Mouse (Mus musculus): Measurements from ENCODE around the gene Pgm2l1. TPM values are rescaled to one million over a fixed set of nuclear protein-coding genes. Genes with fewer than 3 reads are reported as not detected.

Pgm2l1 gene
- polyA plus RNA-seq, 1 experiment from 2014 or later = 1.0 TPM

DNA sequence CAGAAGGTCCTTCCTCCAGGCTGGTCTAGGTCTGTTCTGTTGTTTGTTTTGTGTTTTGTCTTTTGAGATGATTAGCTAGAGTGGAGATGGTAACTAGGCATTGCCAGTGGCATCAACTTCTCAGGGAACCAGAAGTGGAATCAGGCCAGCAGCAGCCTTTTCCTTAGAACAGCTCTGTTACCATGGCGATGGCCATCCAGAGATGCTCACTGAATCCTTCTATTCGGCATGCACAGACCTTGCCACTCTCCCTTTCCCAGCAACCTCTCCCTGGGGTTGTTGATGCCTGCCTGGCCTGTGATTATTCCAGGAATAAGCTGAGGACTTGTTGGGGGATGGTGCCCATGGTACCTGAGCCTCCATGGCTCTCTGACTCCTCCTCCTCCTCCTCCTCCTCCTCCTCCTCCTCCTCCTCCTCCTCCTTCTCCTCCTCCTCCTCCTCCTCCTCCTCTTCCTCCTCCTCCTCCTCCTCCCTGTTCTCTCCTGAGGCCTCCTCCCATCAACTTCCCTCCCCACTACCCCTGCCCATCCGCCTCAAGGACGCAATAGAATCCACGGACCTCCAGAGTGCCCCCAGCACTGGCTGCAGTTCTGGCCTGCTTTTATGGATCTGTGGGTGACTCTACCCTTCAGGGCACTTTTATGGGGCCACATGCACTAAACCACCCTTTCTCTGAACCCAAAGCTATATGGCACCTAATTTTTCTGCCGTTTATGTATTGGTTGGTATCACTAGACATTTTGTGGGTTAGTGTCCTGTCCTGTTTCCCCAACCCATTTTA lies 80.9 kb downstream of the Pgm2l1 start:
- no peaks in the 10 kb centered on the region for H3K36me3 ChIP-seq (ENCODE audit: control insufficient read depth, insufficient read depth)
- no peak overlapping the region for H3K27ac ChIP-seq (ENCODE audit: low read depth, low read length)
- no peak overlapping the region for H3K4me2 ChIP-seq (replicated peaks; ENCODE audit: low read depth)
- TF ChIP-seq CTCF (IDR thresholded peaks at IDR 0.05; ENCODE audit: low read depth) = no peak
- H3K9ac ChIP-seq (ENCODE audit: low read depth, low read length) = no peak overlapping the region
- 0 out of 2 replicates have a peak, but pooled peaks cover 4% of the 10 kb centered on the region for H3K27me3 ChIP-seq (replicated peaks; ENCODE audit: control insufficient read depth, insufficient read depth, low read length)
- no peak for ATAC-seq
- 84% methylated on average over 6 of the region's 6 CpGs for WGBS
- H3K4me1 ChIP-seq (replicated peaks; ENCODE audit: control insufficient read depth, insufficient read depth, low read length) = no peaks in the 10 kb centered on the region
- H3K9me3 ChIP-seq (ENCODE audit: control insufficient read depth) = no peaks in the 10 kb centered on the region
- no peak overlapping the region for H3K4me3 ChIP-seq (ENCODE audit: low read depth, low read length)

DNA sequence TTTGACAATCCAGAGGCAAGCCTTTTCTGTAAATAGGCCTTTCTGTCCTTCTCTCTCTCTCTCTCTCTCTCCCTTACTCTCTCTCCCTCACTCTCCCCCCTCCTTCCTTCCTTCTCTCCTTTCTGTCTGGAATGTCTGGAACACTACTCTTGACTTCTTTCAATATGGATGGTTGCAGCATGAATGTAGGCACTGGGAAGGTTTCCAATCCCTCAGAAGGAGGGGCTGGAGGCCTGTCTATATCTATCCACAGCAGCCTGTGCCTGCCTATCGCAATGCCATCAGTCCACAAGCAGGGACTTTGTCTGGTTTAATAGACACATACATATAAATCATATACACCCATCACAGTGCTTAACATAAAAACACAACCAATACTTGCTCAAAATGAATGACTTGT lies 82.0 kb downstream of the Pgm2l1 start:
- no peak overlapping the region for H3K9ac ChIP-seq (ENCODE audit: low read depth, low read length)
- no peak for ATAC-seq
- 0 out of 2 replicates have a peak, but pooled peaks cover 4% of the 10 kb centered on the region for H3K27me3 ChIP-seq (replicated peaks; ENCODE audit: control insufficient read depth, insufficient read depth, low read length)
- no peaks in the 10 kb centered on the region for H3K4me1 ChIP-seq (replicated peaks; ENCODE audit: control insufficient read depth, insufficient read depth, low read length)
- H3K4me2 ChIP-seq (replicated peaks; ENCODE audit: low read depth) = no peak overlapping the region
- no peaks in the 10 kb centered on the region for H3K9me3 ChIP-seq (ENCODE audit: control insufficient read depth)
- H3K4me3 ChIP-seq (ENCODE audit: low read depth, low read length) = no peak overlapping the region
- no peak overlapping the region for H3K27ac ChIP-seq (ENCODE audit: low read depth, low read length)
- H3K36me3 ChIP-seq (ENCODE audit: control insufficient read depth, insufficient read depth) = no peaks in the 10 kb centered on the region
- WGBS = 64% methylated on average over 1 of the region's 1 CpGs
- TF ChIP-seq CTCF (IDR thresholded peaks at IDR 0.05; ENCODE audit: low read depth) = no peak

DNA sequence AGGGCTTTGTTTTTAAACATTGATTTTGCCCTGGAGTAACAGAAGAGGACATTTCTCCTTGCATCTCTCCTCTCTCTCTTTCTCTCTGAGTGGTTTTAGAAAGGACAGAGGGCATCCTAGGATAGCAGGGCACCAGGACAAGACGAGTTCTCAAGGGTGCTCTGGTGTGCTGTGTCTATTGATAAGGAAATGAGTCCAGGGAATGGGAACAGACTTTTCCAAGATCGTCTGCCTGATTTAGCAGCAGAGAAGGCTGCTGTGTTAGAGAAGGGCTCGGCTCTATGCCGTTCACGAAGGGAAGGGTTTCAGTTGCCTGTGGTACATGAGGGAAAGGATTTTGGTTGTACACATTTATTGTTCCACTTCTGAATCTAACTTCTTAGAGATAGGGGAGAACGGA lies 82.5 kb downstream of the Pgm2l1 start:
- Histone ChIP-seq H3K9me3 (ENCODE audit: control insufficient read depth) (no peaks in the 10 kb centered on the region), H3K36me3 (ENCODE audit: control insufficient read depth, insufficient read depth) (no peaks in the 10 kb centered on the region), H3K4me3 (ENCODE audit: low read depth, low read length) (no peak overlapping the region), H3K4me1 (replicated peaks; ENCODE audit: control insufficient read depth, insufficient read depth, low read length) (no peaks in the 10 kb centered on the region), H3K4me2 (replicated peaks; ENCODE audit: low read depth) (no peak overlapping the region), H3K27me3 (replicated peaks; ENCODE audit: control insufficient read depth, insufficient read depth, low read length) (0 out of 2 replicates have a peak, but pooled peaks cover 4% of the 10 kb centered on the region), H3K9ac (ENCODE audit: low read depth, low read length) (no peak overlapping the region), H3K27ac (ENCODE audit: low read depth, low read length) (no peak overlapping the region)
- no peak for ATAC-seq
- 60% methylated on average over 6 of the region's 6 CpGs for WGBS
- no peak for TF ChIP-seq CTCF (IDR thresholded peaks at IDR 0.05; ENCODE audit: low read depth)

DNA sequence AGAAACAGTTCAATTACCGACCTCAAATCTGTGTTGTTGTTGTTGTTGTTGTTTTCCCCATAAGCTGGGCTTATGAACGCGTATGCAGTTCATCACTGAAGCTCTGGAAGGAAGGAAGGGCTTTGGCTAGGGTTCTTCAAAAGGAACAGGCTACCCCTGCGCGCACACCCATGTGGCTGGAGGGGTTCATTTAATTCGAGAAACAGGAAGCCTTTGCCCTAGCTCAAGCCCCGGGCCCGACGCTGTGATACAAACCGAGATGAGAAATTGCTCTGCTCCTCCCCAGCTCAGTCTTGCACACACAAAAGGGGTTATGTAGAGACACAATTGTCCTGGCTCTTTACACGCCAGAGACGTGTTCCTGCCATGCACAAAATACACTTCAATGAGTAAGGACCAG lies 83.1 kb downstream of the Pgm2l1 start:
- Histone ChIP-seq H3K27ac (ENCODE audit: low read depth, low read length) (no peak overlapping the region), H3K4me3 (ENCODE audit: low read depth, low read length) (no peak overlapping the region), H3K4me1 (replicated peaks; ENCODE audit: control insufficient read depth, insufficient read depth, low read length) (no peaks in the 10 kb centered on the region), H3K4me2 (replicated peaks; ENCODE audit: low read depth) (no peak overlapping the region), H3K36me3 (ENCODE audit: control insufficient read depth, insufficient read depth) (no peaks in the 10 kb centered on the region), H3K9me3 (ENCODE audit: control insufficient read depth) (no peaks in the 10 kb centered on the region), H3K27me3 (replicated peaks; ENCODE audit: control insufficient read depth, insufficient read depth, low read length) (0 out of 2 replicates have a peak, but pooled peaks cover 4% of the 10 kb centered on the region), H3K9ac (ENCODE audit: low read depth, low read length) (no peak overlapping the region)
- no peak for ATAC-seq
- TF ChIP-seq CTCF (IDR thresholded peaks at IDR 0.05; ENCODE audit: low read depth) = no peak
- 79% methylated on average over 12 of the region's 12 CpGs for WGBS

DNA sequence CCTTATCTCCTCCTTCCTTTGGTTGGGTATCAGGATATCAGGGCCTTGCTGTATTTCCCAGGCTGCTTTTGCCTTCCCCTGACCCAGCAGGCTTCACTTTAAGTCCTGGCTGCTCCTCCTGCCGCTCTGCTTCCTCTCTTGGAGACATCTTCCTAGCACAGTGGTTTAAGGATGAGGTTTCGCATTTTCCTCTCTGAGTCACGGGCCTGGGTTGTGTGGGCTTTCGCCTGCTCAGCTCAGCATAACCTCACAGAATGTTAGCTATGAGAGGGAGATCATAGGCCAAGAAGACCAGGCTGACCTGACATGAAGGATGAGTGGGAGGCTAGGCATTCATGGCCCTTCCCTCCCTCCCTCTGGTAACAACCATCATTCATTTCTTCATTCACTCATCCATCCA lies 85.5 kb downstream of the Pgm2l1 start:
- 84% methylated on average over 4 of the region's 4 CpGs for WGBS
- ATAC-seq = no peak

DNA sequence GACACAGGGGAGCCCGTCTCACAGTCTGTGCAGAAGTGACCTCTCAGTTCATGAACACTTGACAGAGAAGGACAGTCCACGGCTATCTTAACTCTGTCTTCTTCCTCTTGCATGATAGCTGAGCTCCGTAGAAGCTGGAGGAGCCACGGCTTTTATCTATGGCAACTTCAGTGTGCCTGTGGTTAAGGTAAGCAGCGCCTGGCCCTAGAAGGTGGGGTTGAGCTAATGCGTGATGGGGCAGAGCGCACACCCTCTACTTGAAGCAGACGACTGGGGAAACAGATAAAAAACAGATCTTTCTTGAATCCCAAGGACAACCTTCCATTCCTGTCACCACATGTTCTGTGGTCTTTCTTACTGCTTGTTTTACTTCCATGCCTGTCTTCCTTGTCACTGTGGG lies 89.7 kb downstream of the Pgm2l1 start:
- no peak overlapping the region for H3K27ac ChIP-seq (ENCODE audit: low read depth, low read length)
- H3K4me2 ChIP-seq (replicated peaks; ENCODE audit: low read depth) = no peak overlapping the region
- H3K4me3 ChIP-seq (ENCODE audit: low read depth, low read length) = no peak overlapping the region
- no peak for ATAC-seq
- TF ChIP-seq CTCF (IDR thresholded peaks at IDR 0.05; ENCODE audit: low read depth) = no peak
- whole genome bisulfite sequencing = 90% methylated on average over 8 of the region's 8 CpGs
- H3K4me1 ChIP-seq (replicated peaks; ENCODE audit: control insufficient read depth, insufficient read depth, low read length) = no peaks in the 10 kb centered on the region
- H3K9me3 ChIP-seq (ENCODE audit: control insufficient read depth) = peaks cover 4% of the 10 kb centered on the region; the same call in 1 of the 2 replicates
- peaks cover 8% of the 10 kb centered on the region; the same call in 1 of the 2 replicates for H3K27me3 ChIP-seq (replicated peaks; ENCODE audit: control insufficient read depth, insufficient read depth, low read length)
- no peak overlapping the region for H3K9ac ChIP-seq (ENCODE audit: low read depth, low read length)
- no peaks in the 10 kb centered on the region for H3K36me3 ChIP-seq (ENCODE audit: control insufficient read depth, insufficient read depth)

More for the DNA sequence above, 85.5 kb downstream of the Pgm2l1 start:
- Histone ChIP-seq H3K9me3 (ENCODE audit: control insufficient read depth) (no peaks in the 10 kb centered on the region; the same call in 1 of the 2 replicates), H3K27me3 (replicated peaks; ENCODE audit: control insufficient read depth, insufficient read depth, low read length) (0 out of 2 replicates have a peak, but pooled peaks cover 4% of the 10 kb centered on the region), H3K4me3 (ENCODE audit: low read depth, low read length) (no peak overlapping the region), H3K27ac (ENCODE audit: low read depth, low read length) (no peak overlapping the region), H3K36me3 (ENCODE audit: control insufficient read depth, insufficient read depth) (no peaks in the 10 kb centered on the region), H3K9ac (ENCODE audit: low read depth, low read length) (no peak overlapping the region), H3K4me2 (replicated peaks; ENCODE audit: low read depth) (no peak overlapping the region), H3K4me1 (replicated peaks; ENCODE audit: control insufficient read depth, insufficient read depth, low read length) (no peaks in the 10 kb centered on the region)
- TF ChIP-seq CTCF (IDR thresholded peaks at IDR 0.05; ENCODE audit: low read depth) = no peak

Measured in intestine, postnatal 0 days (tissue).